Mouse (Mus musculus): ENCODE measurements around the gene Spin2f. TPM values are rescaled to one million over a fixed set of nuclear protein-coding genes. Genes with fewer than 3 reads are reported as not detected.
"Not testable (repeated sequence)": the region's sequence is repeated elsewhere in the genome, so short reads cannot be mapped to it uniquely, and the experiment has no call there.

Gene Spin2f
- polyA plus RNA-seq (2012; rRNA removed), result not detected in 2 replicates

GRCm38 (mm10) chrX:31253594-31253993 is at the start of gene Spin2f:
Gene Spin2f, plus strand, starts transcription at chrX:31253894.
- DNase-seq (ENCODE audit: low spot score), result not testable (repeated sequence)

GRCm38 (mm10) chrX:31212136-31212535 is 41.6 kb upstream of the Spin2f start:
- DNase-seq (ENCODE audit: low spot score), result not testable (repeated sequence)

GRCm38 (mm10) chrX:31223536-31223935 is 30.2 kb upstream of the Spin2f start:
- not testable (repeated sequence) for DNase-seq (ENCODE audit: low spot score)

GRCm38 (mm10) chrX:31235088-31235487 is 18.6 kb upstream of the Spin2f start:
- DNase-seq (ENCODE audit: low spot score), result not testable (repeated sequence)

- not testable (repeated sequence) for DNase-seq (ENCODE audit: low spot score)
These were observed 11.9 kb upstream of the Spin2f start for GRCm38 (mm10) chrX:31241754-31242153.

Other genes with a start within 250 kb of the Spin2f start
- not detected in 2 replicates for gene Btbd35f29, start 136.2 kb upstream of the Spin2f start, polyA plus RNA-seq (2012; rRNA removed)
- not detected in 2 replicates for gene Btbd35f26, start 82.6 kb downstream of the Spin2f start, polyA plus RNA-seq (2012; rRNA removed)
- not detected in 2 replicates for gene Btbd35f19, start 130.0 kb downstream of the Spin2f start, polyA plus RNA-seq (2012; rRNA removed)